Mouse (Mus musculus): ENCODE data around the gene Chst15.

Chst15 gene

DNA sequence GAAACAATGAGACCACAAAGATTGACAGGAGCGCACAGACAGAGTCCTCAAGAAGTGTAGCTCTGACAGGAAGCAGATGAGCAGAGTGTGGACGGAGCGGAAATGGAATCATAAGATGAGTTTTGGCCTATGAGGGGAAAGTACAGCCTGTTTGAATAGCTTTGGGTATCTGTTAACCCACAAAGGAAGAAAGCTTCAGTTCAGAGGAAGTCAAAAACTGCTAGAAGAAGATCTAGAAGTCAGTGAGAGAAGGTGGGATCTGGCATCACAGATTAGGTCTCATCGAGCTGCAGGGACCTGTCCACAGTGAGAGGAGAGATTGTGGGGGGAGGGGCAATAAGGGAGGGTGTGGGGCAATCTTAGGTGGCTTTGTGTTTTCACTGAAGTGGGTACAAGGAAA lies 18.3 kb upstream of the Chst15 start:
- DNase-seq = peak; percentile 38

DNA sequence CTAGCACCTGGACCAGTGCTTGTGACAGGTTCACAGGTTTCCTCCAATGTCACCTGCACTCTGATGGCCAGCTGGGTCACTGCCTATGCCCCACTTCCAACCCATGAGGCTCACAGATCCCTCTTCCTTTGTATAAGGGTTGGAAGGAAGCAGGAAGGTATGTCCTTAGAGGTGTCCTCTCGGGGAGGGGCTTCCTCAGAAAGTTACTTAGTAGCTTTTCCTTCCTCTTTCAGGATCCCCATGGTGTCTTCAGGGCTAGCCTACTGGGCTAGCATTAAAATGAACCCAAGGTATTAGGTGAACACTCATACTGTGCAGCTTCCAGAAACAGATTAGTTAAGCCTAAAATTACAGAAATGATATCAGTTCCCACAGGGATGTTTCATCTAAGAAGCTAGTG lies 16.1 kb upstream of the Chst15 start:
- DNase-seq = no peak

GRCm38 (mm10) chr7:132332176-132332575 lies 15.1 kb upstream of the Chst15 start:
- DNase-seq = no peak

DNA sequence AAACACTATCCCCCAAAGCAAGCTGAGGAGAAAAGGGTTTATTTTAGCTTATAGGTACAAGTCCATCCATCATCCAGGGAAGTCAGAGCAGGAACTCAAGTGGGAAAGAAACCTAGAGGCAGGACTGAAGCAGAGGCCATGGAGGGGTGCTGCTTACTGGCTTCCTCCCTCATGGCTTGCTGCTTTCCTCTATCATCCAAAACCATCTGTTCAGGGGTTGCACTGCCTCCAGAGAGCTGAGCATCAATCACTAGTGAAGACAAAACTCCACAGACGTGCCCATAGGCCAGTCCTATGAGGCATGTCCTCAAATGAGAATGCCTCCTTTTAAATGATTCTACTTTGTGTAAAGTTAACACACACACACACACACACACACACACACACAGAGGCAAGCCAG lies 13.2 kb upstream of the Chst15 start:
- DNase-seq = no peak

DNA sequence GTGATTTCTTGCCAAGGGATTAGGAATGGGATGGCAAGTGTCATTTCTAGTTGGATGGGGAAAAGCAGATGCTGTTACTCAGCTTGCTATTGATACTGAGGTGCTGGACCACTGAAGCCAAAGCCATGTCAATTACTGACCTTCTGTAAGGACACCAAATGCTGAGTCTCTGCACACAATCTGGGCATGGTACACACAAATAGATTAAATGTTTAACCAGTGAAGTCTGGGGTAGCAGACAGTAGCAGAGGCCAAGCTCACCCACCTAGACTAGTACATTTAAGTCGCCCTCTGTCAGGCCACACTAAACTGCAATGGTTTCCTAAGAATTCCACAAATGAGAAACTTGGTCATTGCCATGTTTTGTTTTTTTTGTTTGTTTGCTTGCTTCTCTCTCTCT lies 11.6 kb upstream of the Chst15 start:
- no peak for DNase-seq

DNA sequence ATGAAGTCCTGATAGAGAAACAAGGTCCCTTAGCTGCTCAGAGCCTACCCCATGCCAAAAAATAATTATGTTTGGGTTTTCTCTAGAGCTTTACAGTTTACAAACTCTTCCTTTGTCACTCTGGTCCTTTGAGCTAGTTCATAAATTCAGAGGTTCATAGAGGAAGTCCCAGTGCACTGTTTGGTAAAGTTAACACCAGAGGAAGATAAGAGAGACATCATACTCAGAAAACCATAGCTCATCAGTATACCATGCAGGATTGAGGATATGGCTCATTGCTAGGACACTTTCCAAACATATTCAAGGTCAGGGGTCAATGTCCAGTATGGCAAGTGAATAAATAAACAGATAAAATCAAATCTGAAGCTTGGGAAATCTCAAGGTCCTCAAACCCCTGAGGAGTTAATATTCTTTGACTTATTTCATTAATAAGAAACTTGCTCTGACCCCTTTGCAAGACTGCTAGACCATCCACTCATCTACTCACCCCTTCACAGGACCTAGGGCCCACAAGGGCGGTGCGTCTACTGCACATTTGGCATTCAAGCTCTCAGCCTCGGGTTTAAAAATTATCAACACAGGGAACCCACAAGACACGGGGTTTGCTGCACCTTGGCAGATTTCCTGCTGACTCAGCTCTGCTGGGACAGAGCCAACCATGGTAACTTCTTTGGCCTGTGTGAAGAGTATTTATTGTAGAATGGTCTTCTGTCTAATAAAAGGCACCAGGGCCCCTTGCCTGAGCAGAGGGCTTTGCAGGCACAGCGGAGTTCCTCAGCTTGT lies 8.7 kb upstream of the Chst15 start:
- peak; percentile 26 for DNase-seq

- DNase-seq = peak; percentile 39
These were observed 6.4 kb upstream of the Chst15 start for GRCm38 (mm10) chr7:132323430-132323829.

DNA sequence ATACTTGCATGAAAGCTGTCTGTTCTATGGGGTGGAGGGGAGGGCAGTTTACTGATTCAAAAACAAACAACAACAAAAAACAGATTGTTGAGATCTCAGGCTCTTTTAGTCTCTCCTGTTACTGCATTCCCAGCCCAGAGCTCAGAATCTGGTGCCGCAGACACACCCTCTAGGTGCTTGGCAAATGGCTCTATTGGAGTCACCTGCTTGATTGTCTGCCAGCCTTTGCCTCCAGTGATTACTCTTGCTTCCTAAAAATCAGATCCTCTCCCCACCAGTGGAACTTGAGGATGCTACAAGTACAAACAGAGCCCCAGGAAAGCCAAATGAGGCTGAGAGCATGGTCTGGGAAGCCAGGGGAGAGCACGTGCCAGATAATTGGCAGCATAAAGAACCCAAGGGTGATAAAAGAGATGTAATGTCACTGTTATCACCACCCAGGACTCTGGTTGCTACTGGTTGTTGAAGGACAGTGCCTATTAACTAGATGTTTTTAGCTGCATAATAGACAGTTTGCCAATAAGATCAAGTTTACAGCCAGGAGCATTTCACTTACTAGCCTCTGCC lies 4.4 kb upstream of the Chst15 start:
- no peak for DNase-seq

DNA sequence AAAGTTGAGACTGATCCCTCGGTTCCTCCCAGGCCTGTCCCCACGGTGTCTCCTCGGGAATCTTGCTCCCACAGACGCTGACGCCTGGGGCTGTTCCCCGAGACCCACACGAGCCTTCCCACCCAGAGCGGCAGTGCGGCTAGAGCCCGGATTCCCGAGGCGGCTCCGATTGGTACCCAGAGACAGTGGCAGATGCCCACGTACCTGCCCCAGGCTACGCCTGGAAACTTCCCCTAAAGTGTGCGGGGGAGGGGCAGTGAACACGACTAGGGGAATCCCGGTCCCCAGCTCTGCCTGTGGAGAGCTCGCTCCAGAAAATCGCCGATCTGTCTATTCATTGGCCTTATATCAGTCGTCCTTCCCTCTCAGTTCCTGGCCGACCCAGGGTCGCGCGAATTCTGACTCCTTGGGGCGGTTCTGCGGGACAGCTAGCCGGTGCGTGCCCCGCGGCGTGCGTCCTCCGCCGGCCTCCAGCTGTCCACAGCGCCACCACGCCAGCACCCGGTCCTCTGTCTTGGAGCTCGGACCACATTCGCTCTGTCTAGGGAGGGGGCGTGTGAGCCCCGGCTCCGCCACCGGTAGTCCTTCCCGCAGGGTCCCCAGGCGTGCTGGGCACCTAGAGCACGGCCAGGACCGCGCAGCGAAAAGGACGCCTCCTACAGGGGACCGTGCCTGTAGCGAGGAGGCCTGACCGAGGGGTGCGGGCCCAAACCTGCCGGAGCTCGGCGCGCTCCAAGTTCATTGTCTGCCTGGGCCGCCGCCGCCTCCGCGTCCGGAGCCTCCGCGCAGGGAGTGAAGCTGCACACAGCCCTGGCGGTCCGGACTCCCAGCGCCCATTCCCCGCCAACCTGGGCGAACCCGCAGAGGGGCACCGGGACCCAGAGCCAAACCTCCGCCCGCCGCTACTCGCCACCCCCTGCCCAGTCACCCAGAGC lies 660 bp downstream of the Chst15 start:
- peak; percentile 83 for DNase-seq

DNA sequence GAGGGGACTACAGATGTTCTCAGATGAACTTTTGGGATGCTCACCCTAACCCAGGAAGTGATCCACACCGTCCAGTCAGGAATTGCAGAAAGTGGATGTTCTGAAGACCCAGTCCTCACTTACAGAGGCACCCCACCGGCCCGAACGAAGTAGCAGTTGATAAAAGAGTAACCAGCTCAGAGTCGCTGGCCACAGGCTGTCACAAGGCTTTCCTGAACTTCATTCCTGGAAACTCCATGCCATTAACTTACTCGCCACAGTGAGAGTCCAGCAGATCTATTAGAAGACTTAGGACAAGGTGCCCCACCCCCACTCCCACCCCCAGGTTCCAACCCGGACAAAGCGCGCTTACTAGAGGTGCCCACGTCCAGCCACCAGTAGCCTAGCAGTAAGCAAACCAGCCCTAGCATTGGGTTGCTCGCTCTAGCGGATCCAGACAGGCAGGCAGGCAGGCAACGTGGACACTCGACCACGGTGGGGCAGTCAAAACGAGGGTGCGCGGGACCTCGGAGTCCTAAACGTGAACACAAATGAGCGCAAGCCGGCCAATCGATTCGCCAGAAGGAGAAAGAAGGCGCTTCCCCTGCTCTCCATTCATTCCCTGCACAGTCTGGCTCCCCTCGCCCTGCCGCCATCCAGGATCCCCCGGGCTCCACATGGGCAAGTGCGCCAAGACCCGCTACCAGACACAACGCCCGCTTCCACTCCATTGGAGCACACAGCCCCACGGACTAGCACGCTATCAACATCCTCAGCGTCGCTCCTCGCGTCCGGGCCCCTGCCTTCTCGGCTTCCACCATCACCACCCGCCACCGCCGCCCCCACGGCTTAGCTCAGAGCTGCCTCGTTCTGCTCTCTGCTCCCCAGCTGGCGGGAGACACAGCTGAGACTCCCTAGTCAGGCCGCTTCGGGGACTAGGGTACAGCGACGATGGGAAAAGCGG lies 1.6 kb downstream of the Chst15 start:
- DNase-seq = peak; percentile 89

DNA sequence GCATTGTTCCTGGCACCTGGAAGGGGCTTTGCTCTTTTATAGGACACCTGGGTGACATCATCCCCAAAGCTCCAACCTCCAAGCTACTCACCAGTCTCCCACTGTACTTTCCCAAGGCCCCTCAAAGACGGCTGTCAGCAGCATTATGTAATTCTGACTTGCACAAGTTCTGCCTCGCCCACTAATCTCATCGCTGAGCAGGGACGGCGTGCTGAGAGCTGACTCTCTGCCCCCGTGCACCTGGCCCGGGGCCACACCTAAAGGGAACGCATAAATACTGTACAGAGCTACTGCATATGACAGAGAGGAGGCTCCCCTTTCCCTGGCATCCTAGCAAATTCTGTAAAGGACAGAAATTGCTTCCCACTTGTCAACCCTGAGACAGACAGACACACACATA lies 4.6 kb downstream of the Chst15 start:
- no peak for DNase-seq

DNA sequence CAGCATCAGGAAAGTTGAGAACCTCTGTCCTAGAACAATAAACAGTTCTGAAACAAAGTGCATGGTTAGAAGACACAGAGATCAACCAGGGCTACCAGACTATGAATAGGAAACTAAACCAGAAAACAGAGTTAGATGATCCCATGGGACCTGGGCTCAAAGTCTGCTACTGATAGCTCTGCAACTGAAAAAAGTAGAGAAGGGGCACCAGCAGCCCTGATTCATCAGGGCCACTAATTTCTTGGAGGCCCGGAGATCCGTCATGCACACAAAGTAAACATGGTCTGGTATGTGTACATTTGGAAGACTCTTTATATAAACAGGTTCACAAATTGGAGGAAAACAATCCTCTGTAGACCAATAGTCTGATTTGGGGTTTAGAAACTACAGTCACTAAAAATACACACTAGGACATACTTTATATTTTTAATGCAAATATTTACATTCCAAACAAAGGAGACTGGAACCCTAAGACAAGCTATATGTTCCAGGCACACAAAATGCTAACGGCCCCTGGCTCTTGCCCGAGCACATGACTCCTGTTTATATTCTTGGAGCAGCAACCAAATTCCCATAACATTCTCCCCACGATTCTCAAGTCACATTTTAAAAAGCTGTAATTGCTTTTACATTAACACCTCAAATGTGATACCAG lies 8.4 kb downstream of the Chst15 start:
- DNase-seq = no peak

DNA sequence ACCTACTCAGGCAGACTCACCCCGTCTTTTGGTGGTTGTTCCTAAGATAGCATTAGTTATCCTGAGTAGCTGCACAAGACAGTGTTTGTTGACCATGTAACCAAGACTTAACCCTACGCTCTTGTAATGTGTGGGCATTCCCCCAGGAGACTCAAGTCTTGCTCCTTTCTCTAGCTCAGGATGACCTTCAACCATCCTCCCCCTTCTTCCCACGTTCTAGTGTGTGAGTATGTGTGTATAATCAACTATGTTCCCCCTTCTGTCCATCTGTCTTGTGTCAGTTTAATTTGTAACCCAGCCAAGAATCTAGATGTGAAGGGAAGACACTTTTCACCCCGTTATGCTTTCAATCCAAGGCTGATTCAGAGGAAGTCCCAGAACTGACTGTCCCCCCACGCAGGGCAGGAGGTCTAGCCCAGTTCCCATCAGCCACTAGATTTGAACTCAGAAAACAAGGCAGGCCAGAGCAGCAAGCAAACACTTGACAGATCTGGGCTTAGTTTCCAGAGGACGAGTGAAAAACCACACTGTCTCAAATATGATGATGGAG lies 9.2 kb downstream of the Chst15 start:
- DNase-seq = no peak

DNA sequence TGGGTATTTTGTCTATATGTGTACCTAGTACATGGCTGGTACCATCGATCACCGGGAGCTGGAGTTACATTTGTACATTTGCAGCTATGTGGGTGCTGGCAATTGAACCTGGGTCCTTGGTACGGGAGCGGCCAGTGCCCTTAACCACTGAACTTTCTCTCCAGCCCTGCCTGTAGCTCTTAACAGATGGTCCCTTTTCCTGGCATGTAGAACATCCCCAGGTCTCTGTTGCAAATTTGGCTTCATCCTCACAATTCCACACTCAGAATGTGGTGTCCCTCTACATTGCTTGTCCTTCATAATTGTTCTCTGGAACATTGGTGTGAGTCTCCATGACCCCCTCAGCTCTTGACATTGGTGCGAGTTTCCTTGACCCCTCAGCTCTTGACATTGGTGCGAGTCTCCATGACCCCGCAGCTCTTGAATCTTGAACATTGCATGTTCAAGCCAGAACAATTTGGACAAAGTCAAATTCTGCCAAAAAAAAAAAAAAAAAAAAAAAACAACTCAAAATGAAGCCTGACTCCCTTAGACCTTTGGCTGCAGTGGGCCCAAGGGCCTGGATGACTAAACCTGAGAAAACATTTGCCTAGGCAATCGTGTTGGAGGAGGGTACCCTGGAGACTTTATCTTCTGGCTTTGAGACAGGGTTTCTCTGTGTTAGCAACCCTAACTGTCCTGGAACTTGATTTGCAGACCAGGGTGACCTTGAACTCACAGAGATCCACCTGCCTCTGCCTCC lies 10.2 kb downstream of the Chst15 start:
- DNase-seq = no peak

GRCm38 (mm10) chr7:132305492-132306375 lies 11.3 kb downstream of the Chst15 start:
- peak; percentile 37 for DNase-seq

DNA sequence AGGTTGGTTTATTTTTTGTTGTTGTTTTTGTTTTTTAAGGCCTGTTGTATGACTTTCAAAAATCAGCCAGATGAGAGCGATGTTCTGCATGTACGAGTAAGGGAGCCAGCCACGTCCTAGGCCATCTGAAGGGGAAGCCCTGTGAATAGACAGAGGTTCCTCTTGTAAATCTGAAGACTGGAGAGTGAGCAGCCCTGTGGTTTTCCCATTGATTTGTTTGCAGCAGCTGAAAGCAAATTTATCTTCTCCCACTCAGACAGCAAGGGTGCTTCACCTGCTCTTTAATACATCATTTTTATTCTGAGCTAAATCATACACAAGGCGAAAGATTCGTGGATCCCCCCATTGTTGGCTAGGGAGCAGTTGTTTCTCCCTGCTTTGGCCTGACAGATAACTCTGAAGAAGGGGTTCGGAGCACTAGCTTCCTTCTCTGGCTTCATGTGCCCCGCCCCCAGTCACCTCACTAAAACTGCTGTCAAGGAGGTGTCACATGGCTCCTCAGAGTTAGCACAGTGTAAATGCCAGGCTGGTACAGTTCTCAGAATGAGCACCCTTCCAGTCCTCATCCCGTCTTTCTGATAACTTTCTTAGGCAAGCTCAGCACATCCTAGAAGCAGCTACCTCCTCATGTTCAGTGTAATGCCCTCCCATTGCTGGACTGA lies 12.5 kb downstream of the Chst15 start:
- peak; percentile 61 for DNase-seq

- DNase-seq = peak; percentile 54
These were observed 13.0 kb downstream of the Chst15 start for GRCm38 (mm10) chr7:132303988-132304387.

DNA sequence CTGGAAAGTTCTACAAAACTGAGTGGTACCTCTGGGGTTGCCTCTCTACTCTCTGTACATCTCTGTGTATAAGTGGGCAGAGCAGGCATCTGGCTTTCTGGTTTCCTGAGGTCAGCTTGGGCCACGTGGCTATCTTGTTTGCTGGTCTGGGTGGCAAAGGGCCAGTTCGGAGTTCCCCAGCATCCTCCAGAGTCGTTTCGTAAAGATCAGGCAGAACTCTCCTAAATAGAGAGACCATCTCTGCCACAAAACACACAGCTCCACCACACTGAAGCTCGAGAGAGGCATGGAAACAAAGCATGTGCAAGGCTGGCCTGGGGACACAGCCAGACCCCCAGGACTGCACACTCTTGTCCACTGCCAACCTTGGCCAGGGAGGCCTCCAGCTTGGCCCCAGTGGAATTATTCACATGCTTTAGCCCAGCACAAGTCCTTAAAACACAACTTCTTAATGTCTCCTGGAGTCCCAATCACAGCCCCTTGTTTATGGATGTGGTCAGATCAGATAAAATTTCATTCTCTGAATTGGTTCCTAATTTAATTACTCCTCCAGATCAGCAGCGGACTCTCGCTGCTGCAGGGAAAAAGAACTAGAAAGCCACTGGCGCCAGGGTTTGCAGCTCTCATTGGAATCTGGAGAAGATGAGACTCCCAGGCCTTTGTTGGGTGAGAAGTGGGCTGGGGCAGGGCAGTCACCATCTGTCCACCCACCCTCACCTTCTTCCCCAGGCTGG lies 14.4 kb downstream of the Chst15 start:
- DNase-seq = no peak

Measured in thymus, postnatal 4 days (tissue).